Mouse (Mus musculus): ENCODE data around the gene Sds. TPM values are rescaled to one million over a fixed set of nuclear protein-coding genes. Genes with fewer than 3 reads are reported as not detected.

The Sds gene
- polyA plus RNA-seq, 1 experiment from 2014 or later = not detected

DNA sequence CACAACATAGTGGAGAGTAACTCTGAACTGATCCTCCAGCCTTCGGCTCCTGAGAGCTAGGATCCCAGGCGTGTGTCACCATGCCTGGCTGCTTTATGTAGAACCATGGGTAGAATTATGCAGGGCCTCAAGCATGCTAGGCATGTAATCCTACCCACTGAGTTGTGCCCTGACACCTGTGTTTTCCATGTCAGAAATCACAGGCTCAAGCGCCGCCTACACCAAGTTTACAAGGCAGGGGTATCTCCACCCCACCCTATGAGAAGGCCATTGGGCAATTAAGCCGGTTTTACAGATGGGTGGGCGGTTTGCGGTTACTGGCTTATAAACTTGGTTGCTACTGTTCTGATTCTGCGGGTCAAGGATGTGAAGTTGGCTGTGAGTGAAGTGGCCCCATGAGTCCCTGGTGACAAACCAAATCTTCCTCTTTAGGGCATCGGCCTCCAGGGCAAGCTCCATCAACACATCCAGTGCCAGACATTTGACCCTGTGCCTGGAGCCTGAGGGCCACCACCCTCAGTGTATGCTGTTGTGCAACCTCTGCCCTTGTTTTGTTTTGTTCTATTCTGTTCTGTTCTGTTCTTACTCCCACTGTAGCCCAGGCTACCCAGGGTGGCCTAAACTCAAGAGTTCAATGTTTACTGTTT lies 37.8 kb downstream of the Sds start:
- Histone ChIP-seq H3K36me3 (ENCODE audit: control insufficient read depth, insufficient read depth, low read length) (no peaks in the 10 kb centered on the region), H3K9me3 (ENCODE audit: control insufficient read depth, low read length) (no peaks in the 10 kb centered on the region), H3K4me3 (ENCODE audit: low read length) (no peak overlapping the region), H3K27ac (ENCODE audit: low read length) (peak overlapping the region; percentile 7; the same call in 1 of the 2 replicates), H3K27me3 (ENCODE audit: control insufficient read depth, insufficient read depth, low read depth, low read length) (no peaks in the 10 kb centered on the region), H3K4me1 (replicated peaks; ENCODE audit: control insufficient read depth, insufficient read depth, low read length) (peaks cover 34% of the 10 kb centered on the region), H3K9ac (ENCODE audit: low read length) (no peak overlapping the region), H3K4me2 (ENCODE audit: low read depth, low read length) (no peak overlapping the region)
- no peak for ATAC-seq (ENCODE audit: low read depth)
- 86% methylated on average over 9 of the region's 9 CpGs for WGBS

DNA sequence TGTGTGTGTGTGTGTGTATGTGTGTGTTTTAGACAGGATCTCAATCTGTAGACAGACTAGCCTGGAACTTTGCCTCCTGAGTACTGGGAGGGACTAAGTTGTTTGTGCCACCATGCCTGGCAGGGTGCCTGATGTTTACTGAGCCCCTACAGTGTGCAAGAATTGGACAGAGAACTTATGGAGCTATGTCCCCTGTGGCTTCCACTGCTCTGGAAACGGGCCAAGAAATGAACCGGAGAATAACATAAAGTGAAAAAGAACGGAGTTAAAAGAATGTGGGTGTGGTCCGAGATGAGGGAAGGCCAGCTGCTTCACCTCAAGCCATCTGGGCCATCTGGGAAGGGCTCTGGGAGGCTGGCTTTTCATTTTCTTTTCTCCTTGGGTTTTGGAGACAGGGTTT lies 38.4 kb downstream of the Sds start:
- ATAC-seq (ENCODE audit: low read depth) = peak; percentile 64
- Histone ChIP-seq H3K9ac (ENCODE audit: low read length) (no peak overlapping the region), H3K27ac (ENCODE audit: low read length) (peak overlapping the region; percentile 62), H3K4me1 (replicated peaks; ENCODE audit: control insufficient read depth, insufficient read depth, low read length) (peaks cover 34% of the 10 kb centered on the region), H3K27me3 (ENCODE audit: control insufficient read depth, insufficient read depth, low read depth, low read length) (no peaks in the 10 kb centered on the region), H3K4me2 (ENCODE audit: low read depth, low read length) (no peak overlapping the region), H3K9me3 (ENCODE audit: control insufficient read depth, low read length) (no peaks in the 10 kb centered on the region), H3K4me3 (ENCODE audit: low read length) (no peak overlapping the region), H3K36me3 (ENCODE audit: control insufficient read depth, insufficient read depth, low read length) (no peaks in the 10 kb centered on the region)
- 4% methylated on average over 4 of the region's 4 CpGs for WGBS

DNA sequence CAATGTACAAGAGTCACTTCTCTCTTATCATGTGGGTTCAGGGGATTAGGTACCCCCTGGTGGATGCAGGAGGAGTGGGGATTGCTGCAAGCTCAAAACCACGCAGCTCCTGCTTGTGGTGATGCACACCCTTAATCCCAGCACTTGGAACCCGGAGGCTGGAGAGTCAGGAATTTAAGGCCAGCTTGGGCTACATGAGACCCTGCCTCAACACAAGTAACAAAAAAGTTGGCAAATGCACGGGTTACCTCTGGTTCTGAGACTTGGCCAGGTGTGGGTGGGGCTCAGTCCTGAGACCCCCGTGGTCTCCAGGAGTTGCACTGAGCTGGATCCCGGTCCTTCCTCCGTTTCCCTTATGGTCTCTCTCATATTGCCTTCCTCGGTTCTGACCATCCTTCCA lies 39.1 kb downstream of the Sds start:
- Histone ChIP-seq H3K4me3 (ENCODE audit: low read length) (no peak overlapping the region), H3K27ac (ENCODE audit: low read length) (peak overlapping the region; percentile 62; the same call in 1 of the 2 replicates), H3K27me3 (ENCODE audit: control insufficient read depth, insufficient read depth, low read depth, low read length) (no peaks in the 10 kb centered on the region), H3K4me1 (replicated peaks; ENCODE audit: control insufficient read depth, insufficient read depth, low read length) (peaks cover 34% of the 10 kb centered on the region), H3K9me3 (ENCODE audit: control insufficient read depth, low read length) (no peaks in the 10 kb centered on the region), H3K4me2 (ENCODE audit: low read depth, low read length) (no peak overlapping the region), H3K9ac (ENCODE audit: low read length) (no peak overlapping the region), H3K36me3 (ENCODE audit: control insufficient read depth, insufficient read depth, low read length) (no peaks in the 10 kb centered on the region)
- 75% methylated on average over 7 of the region's 7 CpGs for WGBS
- ATAC-seq (ENCODE audit: low read depth) = no peak

DNA sequence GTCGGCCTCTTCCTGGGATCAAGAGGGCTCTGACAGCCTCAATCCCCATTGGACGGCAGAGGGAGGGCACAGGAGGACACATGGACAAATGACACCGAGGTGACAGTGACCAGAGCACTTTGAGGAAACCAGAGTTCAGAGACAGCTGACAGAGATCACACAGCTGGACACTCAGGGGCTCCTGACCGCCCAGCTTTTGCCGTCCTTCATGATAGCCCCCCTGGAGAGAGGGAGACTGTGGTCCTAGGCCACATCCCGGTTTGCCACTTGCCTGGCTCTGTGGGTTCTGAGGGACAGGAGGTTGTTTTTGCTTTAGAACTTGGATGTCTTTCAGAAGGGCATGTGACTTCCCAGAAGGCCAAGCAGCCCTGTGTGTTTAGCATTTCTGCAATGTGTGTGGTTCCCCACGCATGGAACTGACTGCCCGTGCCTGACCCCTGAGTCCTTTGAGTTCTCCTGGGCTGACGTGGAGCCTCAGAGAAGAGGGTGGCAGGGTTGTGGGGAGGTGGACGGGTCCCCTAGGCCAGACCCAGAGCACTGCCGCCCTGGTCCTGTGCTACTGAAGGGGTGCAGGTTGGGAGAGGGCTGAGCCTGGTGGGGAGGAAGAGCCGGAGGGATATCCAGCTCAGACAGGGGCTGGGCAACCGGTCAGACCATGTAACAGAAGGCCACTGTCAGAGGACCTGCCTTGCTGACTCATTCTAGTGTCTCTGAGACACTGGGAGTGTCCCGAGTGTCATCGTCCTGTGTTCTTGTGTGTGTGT lies 40.1 kb downstream of the Sds start:
- no peaks in the 10 kb centered on the region for H3K36me3 ChIP-seq (ENCODE audit: control insufficient read depth, insufficient read depth, low read length)
- H3K27ac ChIP-seq (ENCODE audit: low read length) = no peak overlapping the region
- peaks cover 29% of the 10 kb centered on the region for H3K4me1 ChIP-seq (replicated peaks; ENCODE audit: control insufficient read depth, insufficient read depth, low read length)
- 53% methylated on average over 15 of the region's 15 CpGs for WGBS
- H3K4me3 ChIP-seq (ENCODE audit: low read length) = no peak overlapping the region
- no peak overlapping the region for H3K4me2 ChIP-seq (ENCODE audit: low read depth, low read length)
- no peak overlapping the region for H3K9ac ChIP-seq (ENCODE audit: low read length)
- no peak for ATAC-seq (ENCODE audit: low read depth)
- no peaks in the 10 kb centered on the region for H3K9me3 ChIP-seq (ENCODE audit: control insufficient read depth, low read length)
- H3K27me3 ChIP-seq (ENCODE audit: control insufficient read depth, insufficient read depth, low read depth, low read length) = no peaks in the 10 kb centered on the region

DNA sequence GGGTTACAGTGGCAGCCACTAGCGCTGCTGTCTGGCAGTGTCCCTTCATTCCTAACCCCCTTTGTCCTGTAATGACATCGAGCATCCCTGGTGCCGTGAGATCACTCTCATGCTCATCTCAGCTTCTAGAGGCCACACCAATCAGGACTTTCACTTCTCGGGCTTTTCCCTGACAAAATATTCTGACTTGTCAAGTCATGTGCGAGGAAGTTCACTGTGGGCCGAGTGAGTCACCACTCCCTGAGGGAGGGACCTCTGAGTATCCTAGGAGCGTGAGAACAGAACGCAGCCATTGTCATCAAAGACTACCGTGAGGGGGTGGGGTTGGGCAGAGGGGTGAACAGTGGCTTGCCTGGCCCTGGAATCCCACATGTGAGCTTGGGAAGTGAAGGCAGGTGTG lies 41.2 kb downstream of the Sds start:
- Histone ChIP-seq H3K9ac (ENCODE audit: low read length) (no peak overlapping the region), H3K4me3 (ENCODE audit: low read length) (no peak overlapping the region), H3K4me1 (replicated peaks; ENCODE audit: control insufficient read depth, insufficient read depth, low read length) (peaks cover 21% of the 10 kb centered on the region), H3K27me3 (ENCODE audit: control insufficient read depth, insufficient read depth, low read depth, low read length) (no peaks in the 10 kb centered on the region), H3K9me3 (ENCODE audit: control insufficient read depth, low read length) (no peaks in the 10 kb centered on the region), H3K4me2 (ENCODE audit: low read depth, low read length) (no peak overlapping the region), H3K27ac (ENCODE audit: low read length) (no peak overlapping the region), H3K36me3 (ENCODE audit: control insufficient read depth, insufficient read depth, low read length) (peaks cover 2% of the 10 kb centered on the region; the same call in 1 of the 2 replicates)
- 54% methylated on average over 9 of the region's 9 CpGs for WGBS
- no peak for ATAC-seq (ENCODE audit: low read depth)

DNA sequence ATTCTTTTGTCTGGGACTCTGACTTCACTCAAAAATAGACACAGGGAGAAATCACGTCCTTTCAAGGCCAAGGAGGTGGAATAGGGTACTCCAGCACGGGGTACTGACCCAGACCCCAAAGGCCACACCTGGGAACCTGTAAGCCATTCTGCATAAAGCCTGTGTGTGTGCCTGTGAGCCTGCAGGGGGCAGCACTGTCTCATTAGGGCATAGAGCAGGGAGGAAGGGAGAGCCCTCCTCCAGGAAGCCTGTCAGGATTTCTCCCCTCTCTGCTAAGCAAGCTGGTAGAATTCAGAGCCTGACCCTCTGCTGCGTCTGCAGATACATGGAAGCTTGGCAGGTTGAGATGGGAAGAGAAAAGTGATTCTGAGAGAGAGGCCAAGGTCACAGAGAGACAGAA lies 46.3 kb downstream of the Sds start:
- H3K4me3 ChIP-seq (ENCODE audit: low read length) = no peak overlapping the region
- no peak for ATAC-seq (ENCODE audit: low read depth)
- H3K27ac ChIP-seq (ENCODE audit: low read length) = no peak overlapping the region
- H3K36me3 ChIP-seq (ENCODE audit: control insufficient read depth, insufficient read depth, low read length) = peaks cover 2% of the 10 kb centered on the region; the same call in 1 of the 2 replicates
- WGBS = 83% methylated on average over 3 of the region's 3 CpGs
- no peaks in the 10 kb centered on the region for H3K4me1 ChIP-seq (replicated peaks; ENCODE audit: control insufficient read depth, insufficient read depth, low read length)
- H3K9me3 ChIP-seq (ENCODE audit: control insufficient read depth, low read length) = no peaks in the 10 kb centered on the region
- no peaks in the 10 kb centered on the region for H3K27me3 ChIP-seq (ENCODE audit: control insufficient read depth, insufficient read depth, low read depth, low read length)
- no peak overlapping the region for H3K9ac ChIP-seq (ENCODE audit: low read length)
- H3K4me2 ChIP-seq (ENCODE audit: low read depth, low read length) = no peak overlapping the region

DNA sequence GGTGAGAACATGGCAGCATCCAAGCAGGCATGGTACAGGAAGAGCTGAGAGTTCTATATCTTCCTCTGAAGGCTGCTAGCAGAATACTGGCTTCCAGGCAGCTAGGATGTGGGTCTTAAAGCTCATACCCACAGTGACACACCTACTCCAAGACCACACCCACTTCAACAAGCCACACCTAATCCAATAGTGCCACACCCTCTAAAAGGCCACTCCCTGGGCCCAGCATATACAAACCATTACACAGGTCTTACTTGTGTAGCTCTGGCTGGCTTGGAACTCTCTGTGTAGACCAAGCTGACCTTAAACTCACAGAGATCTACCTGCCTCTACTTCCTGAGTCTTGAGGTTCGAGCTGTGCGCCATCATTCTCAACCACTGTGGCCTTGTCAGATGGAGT lies 48.4 kb downstream of the Sds start:
- Histone ChIP-seq H3K9me3 (ENCODE audit: control insufficient read depth, low read length) (no peaks in the 10 kb centered on the region), H3K27me3 (ENCODE audit: control insufficient read depth, insufficient read depth, low read depth, low read length) (no peaks in the 10 kb centered on the region), H3K4me2 (ENCODE audit: low read depth, low read length) (no peak overlapping the region), H3K4me3 (ENCODE audit: low read length) (no peak overlapping the region), H3K9ac (ENCODE audit: low read length) (no peak overlapping the region), H3K27ac (ENCODE audit: low read length) (no peak overlapping the region), H3K4me1 (replicated peaks; ENCODE audit: control insufficient read depth, insufficient read depth, low read length) (no peaks in the 10 kb centered on the region), H3K36me3 (ENCODE audit: control insufficient read depth, insufficient read depth, low read length) (peaks cover 2% of the 10 kb centered on the region; the same call in 1 of the 2 replicates)
- 87% methylated on average over 2 of the region's 2 CpGs for WGBS
- ATAC-seq (ENCODE audit: low read depth) = no peak

DNA sequence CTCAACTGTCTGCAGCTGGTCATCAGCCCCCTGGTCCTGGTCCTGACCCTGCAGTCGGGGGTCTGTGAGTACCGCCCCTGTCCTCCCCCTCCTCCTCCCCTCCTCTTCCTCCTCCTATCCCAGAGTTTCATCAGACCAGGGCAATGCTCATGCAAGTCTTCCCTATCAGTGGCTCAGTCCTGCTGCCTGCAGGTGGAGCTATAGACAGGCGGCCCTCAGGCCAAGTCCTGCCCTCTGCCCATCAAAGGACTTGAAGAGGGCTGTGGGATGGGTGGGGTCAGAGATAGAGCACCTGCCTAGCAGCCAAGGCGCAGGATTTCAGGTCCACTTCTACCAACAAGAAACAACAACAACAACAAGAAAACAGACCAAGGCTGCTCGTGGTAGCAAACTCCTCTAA lies 49.4 kb downstream of the Sds start:
- peaks cover 2% of the 10 kb centered on the region; the same call in 1 of the 2 replicates for H3K36me3 ChIP-seq (ENCODE audit: control insufficient read depth, insufficient read depth, low read length)

DNA sequence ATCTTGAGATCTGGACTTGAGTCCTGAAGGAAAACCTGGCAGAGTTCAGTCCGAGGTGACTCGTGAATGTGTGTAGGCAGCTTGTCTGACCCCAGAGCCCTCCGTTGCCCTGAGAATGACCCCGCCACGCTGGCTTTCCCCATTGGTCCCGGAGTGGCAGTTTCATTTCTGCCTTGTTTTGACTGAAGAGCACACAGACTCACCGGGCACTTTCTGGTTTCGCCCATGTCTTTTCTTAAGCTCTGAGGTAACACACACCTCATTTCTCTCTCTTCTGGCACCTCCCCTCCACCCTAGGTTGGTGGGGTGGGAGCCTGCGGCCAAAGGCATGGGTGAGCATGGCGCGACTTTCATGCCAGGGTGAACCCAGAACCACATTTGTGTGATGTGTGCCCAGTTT lies 50.0 kb downstream of the Sds start:
- Histone ChIP-seq H3K36me3 (ENCODE audit: control insufficient read depth, insufficient read depth, low read length) (peaks cover 2% of the 10 kb centered on the region; the same call in 1 of the 2 replicates), H3K9me3 (ENCODE audit: control insufficient read depth, low read length) (no peaks in the 10 kb centered on the region), H3K9ac (ENCODE audit: low read length) (no peak overlapping the region), H3K27ac (ENCODE audit: low read length) (no peak overlapping the region), H3K27me3 (ENCODE audit: control insufficient read depth, insufficient read depth, low read depth, low read length) (no peaks in the 10 kb centered on the region), H3K4me2 (ENCODE audit: low read depth, low read length) (no peak overlapping the region), H3K4me1 (replicated peaks; ENCODE audit: control insufficient read depth, insufficient read depth, low read length) (no peaks in the 10 kb centered on the region), H3K4me3 (ENCODE audit: low read length) (no peak overlapping the region)
- no peak for ATAC-seq (ENCODE audit: low read depth)
- WGBS = 51% methylated on average over 11 of the region's 11 CpGs

More for the DNA sequence above, 49.4 kb downstream of the Sds start:
- Histone ChIP-seq H3K4me3 (ENCODE audit: low read length) (no peak overlapping the region), H3K9ac (ENCODE audit: low read length) (no peak overlapping the region), H3K27ac (ENCODE audit: low read length) (no peak overlapping the region), H3K9me3 (ENCODE audit: control insufficient read depth, low read length) (no peaks in the 10 kb centered on the region), H3K27me3 (ENCODE audit: control insufficient read depth, insufficient read depth, low read depth, low read length) (no peaks in the 10 kb centered on the region), H3K4me2 (ENCODE audit: low read depth, low read length) (no peak overlapping the region), H3K4me1 (replicated peaks; ENCODE audit: control insufficient read depth, insufficient read depth, low read length) (no peaks in the 10 kb centered on the region)
- 34% methylated on average over 5 of the region's 5 CpGs for WGBS
- no peak for ATAC-seq (ENCODE audit: low read depth)

Data from lung, embryonic 16.5 days (tissue).